Mouse (Mus musculus): ENCODE data around the gene Itga9. TPM values are rescaled to one million over a fixed set of nuclear protein-coding genes. Genes with fewer than 3 reads are reported as not detected.

Gene Itga9
- polyA plus RNA-seq, 3 experiments from 2014 or later = 0.40 TPM; not detected in 2

DNA sequence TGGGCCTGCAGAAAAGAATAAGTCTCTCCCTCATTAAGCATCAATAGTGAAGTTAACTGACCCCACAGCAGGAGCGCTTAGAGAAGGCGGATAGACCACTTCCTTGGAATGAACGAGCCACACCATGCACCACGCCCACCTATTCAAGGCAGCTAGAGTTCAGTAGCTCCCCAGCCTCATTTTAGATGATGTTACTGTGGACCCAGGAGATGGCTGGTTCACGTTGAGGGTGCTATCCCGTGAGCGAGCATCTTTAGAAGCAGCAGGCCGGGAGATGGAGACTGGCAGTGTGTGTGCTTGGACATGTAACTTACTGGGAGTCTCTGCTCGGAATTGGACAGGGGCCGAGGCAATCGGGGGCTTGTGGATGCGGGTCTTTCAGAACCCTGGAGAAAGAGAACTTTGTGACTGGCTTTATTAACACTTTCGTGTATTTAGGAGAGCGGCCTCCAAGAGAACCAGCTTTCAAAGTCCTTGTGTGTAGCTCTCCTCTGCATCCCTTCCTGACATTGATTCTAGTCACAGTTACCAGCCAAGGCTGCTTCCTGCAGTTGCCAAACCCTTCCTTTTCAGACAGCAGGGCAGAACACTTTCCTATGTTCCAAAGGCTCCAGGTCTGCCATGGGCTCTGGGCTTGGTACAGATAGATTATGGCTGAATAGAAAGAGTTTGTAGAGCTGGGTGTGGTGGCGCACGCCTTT is 1.4 kb downstream of the Itga9 start:
- no peak for ATAC-seq

DNA sequence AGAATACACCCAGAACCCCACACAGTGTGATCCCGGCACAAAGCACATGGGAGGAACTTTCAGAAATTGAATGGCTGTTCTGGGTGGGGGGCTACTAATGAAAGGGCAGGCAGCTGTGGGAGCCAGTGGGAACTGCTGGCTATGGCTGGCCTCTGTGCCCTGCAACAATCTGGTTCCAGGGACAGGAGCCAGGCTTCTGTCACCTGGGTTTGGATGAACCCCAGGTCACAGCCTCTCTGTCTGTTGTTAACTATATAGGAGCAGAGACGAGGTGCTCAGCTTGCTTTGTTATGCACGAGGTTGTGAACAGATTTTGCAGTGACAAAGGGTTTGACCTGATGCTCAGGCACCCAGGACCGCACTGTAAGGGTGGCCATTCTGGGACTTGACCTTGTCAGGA is 2.1 kb downstream of the Itga9 start:
- ATAC-seq = no peak

DNA sequence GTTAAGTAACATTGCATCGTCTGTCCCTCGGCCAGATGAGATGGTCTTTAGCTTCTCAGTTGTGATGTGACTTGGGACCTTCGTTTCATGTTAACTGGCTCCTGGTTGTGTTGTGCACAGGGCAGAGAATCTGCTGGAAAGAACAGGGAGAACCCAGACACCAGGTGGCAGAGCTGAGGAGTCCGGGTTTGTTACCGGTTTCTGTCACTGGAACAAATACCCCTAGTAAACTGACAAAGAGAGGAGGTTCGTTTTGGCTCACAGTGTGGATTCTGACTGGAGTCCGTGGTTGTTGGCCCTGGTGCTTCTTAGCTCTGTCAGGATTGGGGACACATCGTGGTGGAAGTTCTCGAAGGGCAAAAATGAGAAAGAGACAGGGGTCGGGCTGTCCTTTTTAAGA is 3.6 kb downstream of the Itga9 start:
- no peak for ATAC-seq

DNA sequence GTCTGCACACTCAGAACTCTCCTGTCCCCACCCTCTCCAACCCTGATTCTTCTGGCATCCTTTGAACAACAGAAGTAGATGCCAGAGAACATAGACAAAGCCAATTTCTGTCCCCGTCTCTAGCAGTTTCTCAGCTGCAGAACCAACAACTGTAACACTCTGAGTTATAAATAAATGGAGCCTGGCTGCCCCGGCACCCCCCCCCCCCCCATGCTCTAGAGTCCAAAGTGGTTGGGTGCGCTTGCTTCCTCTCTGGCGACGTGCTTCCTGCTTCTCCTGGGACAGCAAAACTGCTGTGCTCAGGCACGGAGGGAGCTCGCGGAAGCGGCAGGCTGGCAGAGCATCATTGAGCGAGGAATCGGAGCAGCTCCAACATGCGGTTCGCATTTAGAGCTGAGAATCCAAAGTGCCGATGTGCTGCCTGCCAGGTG is 4.6 kb downstream of the Itga9 start:
- ATAC-seq = no peak

DNA sequence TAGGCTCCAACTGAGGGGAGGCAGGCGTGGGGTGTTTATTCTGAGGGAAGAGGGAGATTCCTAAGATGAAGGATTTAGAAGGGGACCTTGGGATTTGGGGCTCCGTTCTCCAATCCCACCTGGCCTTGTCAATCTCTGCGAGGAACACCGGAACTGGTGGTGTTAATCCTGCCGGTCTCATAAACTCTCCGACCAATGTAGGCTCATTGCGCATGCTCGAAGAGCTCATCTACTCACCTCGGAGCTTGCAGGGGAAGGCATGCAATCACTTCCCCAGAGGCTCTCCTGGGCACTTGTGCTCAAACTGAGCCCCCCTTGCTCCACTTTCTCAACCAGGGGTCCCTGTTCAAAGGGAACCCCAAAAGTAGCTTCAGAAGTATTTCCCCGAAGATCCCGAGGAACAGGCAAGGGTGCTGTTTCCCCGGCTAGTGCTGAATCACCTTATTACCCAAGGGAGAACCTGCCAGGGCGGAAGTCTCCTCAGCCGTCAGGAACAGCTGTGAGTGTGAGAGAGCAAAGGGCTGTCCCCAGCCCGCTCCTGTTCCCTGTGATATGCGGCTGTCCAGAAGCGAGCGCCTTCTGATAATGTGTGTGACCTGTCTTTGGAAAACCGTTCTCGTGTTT is 5.6 kb downstream of the Itga9 start:
- no peak for ATAC-seq

DNA sequence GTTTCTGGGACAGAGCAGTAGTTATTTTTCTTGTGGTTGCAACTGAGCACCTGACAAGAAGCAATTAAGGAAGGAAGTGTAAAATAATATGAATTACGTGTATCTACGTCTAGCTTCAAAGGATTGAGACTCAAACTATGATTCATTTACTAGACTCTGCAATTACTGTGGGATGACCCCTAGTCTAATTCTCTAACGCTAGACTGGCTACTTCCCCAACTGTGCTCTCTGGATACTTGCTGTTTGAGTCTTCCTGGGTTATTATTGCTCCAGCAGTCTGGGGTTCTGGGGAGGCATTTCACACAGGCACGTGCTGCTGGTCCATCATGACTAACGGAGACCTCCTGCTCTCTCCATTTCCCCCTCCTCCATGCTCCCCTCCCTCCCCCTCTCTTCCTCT is 10.7 kb downstream of the Itga9 start:
- ATAC-seq = no peak

DNA sequence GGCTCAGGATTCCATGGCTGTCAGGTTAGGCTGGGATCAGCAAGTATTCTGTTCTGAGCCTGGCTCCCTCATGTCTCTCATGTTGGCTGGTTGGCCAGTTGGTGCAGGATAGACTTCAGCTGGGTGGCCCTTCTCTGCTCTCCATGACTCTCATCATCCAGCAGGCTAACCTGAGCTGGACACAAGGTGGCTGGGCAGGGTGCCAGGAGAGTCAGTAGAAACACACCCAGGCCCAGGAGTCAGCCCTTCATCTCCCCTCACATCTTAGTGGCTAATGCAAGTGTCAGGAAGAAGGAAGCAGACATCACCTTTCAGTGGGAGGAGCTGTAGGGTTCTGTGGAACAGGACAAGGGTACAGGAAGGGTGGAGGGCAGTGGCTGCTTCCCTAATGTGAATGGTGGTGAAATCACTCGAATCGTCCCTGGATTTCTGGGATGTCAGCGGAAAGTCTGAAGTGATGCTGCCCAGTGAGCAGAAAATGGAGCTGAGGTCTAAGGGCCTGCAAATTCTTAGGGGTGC is 12.3 kb downstream of the Itga9 start:
- ATAC-seq = no peak

DNA sequence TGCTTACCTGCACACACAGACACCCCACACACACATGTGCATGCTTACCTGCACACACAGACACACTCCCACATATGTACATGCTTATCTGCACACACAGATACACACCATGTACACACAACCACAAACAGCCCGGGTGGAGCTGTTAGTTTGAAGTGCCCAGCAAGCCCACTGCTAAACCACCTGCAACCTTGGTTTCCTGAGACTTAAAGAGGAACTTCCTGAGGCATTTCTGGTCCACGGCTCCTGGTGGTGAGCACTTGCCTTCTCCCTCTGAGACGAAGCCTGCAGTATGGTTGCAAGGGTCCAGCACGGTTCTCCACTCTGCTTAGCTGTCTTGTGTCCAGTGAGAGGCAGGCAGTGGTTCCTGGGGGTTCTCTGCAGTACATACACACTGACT is 14.3 kb downstream of the Itga9 start:
- ATAC-seq = no peak

DNA sequence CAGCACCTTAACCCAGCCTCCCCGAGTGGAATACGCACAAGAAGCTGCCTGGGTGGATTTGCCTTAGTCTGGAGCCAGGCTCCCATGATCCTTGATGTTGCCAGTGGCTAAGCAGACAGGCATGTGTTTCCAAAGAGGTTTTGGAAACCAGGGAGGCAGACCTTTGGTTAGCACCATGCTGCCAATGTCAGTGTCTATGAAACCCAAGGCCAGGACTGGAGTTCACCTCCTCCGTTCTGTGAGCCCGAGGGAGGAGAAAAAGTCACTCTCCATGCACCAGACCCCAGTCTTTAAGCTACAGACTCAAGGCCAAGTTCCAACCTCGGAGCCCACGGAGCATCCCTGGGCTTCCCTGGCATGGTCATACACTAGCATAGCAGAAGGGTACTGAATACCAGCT is 15.2 kb downstream of the Itga9 start:
- no peak for ATAC-seq

DNA sequence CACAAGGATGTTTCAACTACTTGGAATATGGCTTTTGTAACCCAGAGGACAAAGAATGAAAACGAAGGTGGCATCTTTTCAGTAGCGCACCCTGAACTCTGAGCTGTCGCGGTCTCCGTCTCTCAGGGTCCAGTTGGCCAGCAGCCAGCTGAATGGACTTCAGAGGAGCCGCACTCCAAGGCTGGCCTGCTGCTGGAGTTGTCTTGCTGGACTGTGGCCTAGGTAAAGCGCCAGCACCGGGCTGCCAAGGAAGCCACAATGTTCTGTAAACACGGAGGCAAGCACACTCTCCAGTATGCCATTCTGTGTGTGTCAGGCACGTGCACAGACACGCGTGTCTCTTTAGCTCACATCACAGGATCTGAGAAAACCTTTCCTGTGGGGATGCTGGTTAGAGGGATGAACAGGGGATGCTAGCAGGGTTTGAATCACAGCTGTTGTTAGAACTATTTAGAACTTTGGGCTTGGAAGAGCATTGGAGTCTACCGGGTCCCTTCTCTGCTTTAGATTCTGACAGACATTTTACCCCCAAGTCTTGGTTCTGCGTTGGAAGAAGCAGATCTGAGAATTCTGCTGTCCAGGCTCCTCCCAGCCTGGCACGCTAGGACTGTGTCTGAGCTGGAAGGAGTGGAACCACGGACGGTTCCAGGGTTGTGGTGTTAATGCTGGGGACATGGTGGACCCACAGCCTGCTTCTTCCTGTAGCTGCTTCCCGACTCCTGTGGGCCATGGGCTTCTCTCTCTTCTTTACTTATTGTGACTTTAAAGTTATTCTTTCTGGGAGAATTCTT is 16.1 kb downstream of the Itga9 start:
- ATAC-seq = no peak

DNA sequence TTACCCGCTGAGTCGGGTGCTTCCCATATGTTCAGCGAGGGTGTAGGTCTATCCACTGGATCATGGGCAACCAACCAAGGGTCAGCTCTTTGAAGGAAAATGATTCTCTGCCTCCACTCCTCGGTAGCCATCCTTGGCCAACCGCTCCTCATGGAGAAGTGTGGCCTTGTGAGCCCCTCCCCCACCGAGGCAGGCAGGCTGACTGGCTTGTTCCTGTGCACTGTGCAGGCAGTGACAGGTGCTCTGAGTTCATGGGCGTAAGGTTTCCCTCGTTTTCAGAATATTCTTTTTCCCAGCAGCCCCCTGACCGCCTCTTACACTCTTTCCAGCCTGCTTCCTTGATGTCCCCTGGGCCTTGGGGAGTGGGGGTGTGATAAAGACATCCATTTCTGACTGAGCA is 17.0 kb downstream of the Itga9 start:
- ATAC-seq = no peak

DNA sequence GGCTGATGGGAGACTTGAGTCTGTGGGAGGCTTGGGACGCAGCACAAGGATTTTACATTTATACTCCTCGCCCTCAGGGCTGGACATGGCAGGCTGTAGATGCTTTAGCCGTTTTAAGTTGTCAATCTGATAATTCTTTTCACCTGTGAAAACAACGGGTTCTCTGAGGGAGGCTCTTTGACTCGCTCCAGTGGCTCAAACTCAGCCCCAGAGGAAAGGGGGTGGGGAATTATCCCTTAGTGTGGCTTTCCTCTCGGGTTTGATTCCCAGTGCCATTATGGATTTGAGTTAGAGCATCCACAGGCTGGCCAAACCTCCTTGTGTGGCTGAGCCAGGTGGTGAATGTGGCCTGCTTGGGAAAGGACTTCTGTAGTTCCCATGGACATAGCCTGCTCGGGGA is 17.7 kb downstream of the Itga9 start:
- ATAC-seq = no peak

DNA sequence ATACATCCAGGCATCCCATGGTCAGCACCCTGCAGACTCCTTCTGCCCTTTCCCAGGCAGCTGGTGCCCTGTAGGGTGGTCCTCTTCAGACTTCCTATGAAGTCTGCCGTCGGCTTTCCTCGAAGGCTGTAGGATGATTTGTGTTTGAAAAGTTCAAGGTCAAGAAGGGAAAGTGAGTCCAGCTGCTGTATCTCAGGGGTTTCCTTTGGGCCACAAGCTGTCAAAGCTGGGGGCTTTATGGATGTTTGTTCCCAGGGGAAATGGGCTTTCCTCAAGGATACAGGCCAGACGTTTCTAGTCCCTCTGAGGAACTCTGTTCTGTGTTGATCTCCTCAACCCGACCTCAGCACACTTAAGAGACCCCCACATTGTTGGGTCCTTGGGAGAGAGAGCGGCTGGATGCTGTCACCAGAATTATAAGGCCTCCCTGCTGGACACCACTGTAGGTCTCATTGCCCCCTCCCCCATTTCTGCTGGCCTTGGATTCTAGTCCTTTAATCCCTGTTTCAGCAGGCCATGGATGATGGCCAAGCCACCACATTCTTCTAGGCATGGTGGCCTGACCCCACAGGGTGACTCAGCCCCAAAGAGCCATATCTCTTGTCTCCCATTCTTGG is 23.4 kb downstream of the Itga9 start:
- ATAC-seq = no peak

DNA sequence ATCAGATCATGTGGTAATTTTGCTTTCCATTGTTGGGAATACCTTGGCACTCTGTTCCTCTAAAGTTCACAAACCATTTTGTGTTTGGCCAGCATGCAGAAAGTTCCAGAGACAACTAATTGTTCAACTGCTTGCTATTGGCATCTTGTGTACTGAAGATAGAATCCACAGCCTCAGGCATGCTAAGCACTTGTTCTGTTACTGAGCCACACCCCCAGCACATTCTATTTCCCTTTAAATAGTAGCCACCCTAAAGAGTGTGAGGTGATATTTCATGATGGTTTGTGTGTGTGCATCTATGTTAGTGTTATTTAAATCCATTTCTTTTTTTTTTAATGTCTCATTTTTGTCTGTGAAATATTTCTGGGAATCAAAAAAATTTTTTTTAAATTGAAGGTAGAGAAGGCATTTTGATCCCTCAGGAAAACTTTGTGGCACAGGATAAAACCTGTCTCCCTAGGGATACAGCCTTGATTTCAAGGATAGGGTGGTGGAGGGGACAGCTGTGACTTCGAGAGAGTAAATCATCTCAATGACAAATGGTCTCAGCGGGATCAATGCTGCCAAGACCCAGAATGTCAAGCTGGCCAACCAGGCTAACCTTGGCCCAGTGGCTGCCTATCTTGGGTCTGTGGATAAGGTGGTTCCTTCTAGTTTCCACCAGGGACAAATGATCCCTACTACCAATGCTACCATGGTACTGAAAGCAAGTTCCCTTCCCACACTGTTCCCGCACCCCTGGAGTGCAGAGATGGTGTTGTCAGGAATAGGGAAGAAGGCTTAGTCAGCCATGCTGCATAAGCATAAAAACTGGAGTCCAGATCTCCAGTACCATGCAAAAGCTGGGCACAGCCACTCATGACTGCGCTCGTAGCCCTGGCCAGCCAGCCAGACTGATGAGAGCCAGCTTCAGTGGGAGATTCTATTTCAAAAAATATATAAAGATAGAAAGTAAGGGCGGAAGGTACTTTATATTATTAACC is 25.6 kb downstream of the Itga9 start:
- ATAC-seq = no peak

DNA sequence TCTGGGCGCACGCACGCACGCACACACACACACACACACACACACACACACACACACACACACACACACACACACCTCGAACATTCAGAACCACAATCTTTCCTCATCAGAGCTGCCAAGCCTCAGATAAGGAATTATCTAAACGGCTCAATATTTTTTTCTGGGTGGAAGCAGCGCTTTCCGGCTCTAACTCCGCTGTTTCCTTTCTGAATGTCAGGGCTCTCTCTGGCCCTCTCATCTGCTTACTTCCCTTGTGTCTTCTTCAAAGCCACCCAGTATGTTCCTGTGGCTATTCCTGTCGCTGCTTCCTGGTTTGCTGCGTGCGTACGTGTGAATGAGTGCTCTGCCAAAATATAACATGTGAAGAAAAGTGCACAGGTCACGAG is 26.3 kb downstream of the Itga9 start:
- no peak for ATAC-seq

DNA sequence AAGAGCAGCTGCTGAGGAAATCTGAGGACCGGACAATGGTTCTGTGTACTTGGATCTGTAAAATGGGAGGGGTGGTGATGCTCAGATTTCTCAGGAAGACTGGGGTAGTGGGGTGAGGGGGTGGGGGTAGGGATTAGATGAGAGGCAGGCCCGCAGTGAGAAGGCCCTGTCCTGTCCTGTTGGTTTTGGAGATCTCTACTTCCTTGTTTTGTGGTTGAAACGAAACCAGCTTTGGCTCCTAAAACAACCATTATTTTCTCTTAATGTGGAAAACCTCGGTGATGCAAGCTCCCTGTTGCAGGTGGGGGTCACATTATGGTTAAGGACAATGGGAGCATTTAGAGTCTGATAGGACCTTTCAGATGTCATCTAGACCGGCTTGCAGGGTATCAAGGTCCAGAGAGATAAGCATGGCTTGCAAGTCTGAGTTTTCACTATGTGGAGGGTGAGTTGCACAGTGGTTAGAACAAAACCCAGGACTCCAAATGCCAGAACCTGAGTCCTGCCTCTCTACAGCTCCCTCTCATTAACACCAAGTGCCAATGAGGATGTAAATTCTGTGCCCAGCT is 32.2 kb downstream of the Itga9 start:
- ATAC-seq = no peak

DNA sequence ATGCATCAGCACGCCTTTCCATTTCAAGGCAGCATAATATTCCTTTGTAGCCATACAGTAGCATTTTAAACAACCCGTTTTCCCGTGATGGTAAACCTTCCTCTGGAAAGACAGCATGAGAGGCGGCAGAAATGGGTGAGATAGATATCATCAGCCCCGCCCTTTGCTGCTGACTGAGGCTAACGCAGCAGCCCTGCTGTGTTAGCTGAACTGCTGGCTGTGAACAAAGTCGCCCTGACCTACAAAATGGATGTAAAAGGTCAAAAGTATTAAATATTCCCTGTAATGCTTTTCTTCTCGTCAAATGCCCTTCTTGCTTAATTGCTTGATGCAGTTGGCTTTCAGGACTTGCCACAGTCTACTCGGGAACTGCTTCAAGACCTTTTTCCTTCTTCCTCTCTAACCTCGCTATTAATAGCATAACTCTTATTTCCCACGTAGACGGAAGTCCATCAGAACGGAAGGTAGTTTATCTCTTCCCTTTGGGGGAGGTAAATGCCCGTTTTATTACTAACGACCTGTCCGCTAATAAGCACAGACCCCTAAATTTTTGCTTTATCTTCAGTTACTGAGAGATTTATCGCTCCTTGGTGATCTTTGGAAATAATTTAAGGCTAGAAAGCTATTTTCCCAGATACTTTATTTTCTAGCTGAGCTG is 39.3 kb downstream of the Itga9 start:
- no peak for ATAC-seq

DNA sequence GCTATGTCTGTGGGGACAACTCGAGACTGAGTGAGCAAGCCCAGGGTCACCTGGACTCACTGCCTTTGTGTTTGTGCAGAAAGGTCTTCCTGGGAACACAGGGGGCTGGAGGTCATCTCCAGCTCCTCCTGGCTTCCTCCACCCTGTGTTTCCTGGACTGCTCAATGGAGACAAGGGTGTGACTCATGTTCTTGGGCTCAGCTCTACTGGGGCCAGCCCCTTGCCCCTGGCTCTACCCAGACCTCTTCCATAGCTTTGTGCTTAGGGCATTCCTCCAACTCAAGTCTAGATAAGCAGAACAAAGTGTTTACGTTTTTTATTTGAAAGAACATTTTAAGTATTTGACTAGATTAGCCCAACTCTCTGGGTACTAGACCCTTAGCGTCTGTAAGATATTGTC is 41.0 kb downstream of the Itga9 start:
- ATAC-seq = no peak

DNA sequence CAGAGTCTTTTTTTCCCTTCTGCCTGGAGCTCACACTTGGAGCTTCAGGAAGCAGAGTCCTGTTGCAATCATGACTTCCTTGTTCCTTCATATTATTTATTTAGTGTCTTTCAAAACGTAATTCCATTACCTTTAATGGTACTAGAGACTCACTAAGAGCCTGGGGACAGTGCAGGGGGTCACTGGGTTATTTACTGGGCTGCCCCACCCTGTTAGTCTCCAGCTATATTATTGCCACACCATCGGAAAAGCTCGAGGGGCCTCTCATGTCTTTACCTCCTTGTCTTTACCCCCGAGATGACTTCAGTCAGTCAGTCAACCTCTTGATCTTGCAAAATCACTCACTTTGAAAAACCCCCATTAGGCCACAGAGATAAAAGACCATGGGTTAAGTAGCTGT is 44.5 kb downstream of the Itga9 start:
- no peak for ATAC-seq

DNA sequence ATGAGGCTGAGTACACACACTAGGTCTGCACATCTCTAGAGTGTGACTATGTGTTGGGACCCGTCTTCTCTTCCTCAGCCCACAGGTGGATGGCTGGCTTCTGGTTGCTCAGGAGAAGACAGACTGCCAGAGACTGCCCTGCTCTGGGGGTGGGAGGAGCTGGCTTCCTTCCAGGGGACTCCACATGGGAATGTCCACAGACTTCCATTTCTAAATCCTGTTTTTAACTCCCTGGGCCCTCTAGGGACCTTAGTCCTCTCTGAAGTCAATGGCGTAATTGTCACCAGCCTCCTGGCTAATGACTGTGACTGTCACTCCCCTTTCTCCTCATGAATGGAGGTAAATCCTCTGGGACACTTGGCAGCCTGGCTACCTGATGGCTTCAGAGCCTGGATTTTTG is 45.4 kb downstream of the Itga9 start:
- no peak for ATAC-seq

DNA sequence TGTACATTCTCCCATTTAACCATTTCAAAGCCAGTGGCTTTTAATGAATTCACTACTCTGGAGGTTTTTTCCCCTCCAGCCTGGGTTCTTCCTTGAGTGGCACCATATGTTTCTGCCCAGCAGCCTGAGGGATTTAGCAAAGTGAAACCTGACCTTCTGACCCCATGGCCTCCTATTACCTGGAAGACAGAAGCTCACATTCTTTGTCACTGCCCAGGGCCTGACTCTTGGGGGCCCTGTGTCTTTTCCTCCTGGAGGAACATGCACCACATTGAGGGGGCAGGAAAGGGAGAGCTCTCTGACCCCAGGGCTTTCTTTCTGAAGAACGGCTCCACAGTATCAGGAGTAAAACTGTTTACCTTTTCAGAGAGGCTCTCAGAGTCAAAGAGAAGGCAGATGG is 46.9 kb downstream of the Itga9 start:
- no peak for ATAC-seq
